Mouse (Mus musculus): ENCODE data around the gene H2afy2.

DNA sequence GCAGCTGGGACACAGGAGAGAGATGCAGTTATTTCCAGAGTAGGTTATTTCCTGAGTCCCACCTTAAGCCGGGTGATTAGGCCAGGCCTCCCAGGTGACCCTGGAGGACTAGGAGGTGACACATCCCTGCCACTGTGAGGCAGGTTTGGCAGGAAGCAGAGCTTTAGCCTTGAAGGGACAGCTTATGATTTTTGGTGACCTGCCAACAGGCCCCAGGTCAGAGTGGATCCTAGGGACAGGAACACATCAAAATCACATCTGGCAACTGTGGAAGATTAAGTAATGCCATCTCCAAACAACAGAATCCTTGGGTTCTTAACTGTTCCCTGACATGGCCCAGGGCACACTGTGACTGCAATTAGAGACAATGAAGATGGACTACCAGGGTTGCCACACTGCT, 42.6 kb downstream of the H2afy2 start:
- TF ChIP-seq CTCF (conservative IDR thresholded peaks at IDR 0.05 in 1 of 2, IDR thresholded peaks at IDR 0.05 in 1 of 2; ENCODE audit: low read depth in 2 of 2, low read length in 2 of 2) (no peak), POLR2A (IDR thresholded peaks at IDR 0.05; ENCODE audit: low read depth, low read length) (no peak), TCF12 (IDR thresholded peaks at IDR 0.05; ENCODE audit: low read depth, low read length) (no peak), UBTF (IDR thresholded peaks at IDR 0.05; ENCODE audit: low read depth, low read length) (no peak), USF1 (IDR thresholded peaks at IDR 0.05; ENCODE audit: low read depth, low read length) (no peak), ZC3H11A (IDR thresholded peaks at IDR 0.05; ENCODE audit: low read depth, low read length) (no peak), E2F4 (IDR thresholded peaks at IDR 0.05; ENCODE audit: insufficient replicate concordance, low read depth, low read length) (no peak), ELF1 (IDR thresholded peaks at IDR 0.05; ENCODE audit: low read depth, low read length) (no peak), MEF2A (IDR thresholded peaks at IDR 0.05; ENCODE audit: borderline replicate concordance, low read depth, low read length) (no peak), IRF4 (IDR thresholded peaks at IDR 0.05; ENCODE audit: low read depth, low read length) (no peak), HCFC1 (IDR thresholded peaks at IDR 0.05; ENCODE audit: low read depth, low read length) (no peak)

Measured in CH12.LX (cell line).